Mouse (Mus musculus): ENCODE measurements around the gene Gnaz. TPM values are rescaled to one million over a fixed set of nuclear protein-coding genes. Genes with fewer than 3 reads are reported as not detected.

The Gnaz gene
- polyA plus RNA-seq, 1 experiment from 2014 or later, result 66.8 TPM

DNA sequence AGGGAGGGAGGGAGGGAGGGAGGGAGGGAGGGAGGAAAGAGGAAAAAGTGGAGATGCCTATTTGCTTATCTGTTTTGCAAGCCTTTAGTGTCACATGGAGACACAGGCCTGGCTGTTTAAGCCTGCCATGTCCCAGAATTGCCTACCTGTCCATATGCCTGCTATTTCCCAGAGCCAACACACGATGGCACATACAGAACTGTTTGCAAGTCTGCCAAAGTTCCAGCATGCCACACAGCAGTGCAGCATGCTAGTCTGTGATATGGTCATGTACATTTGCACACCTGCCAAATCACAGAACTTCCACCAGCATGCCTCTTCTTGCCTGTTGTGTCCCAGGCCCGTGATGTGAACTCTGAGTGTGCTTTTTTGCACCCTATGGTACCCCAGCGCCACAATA, 36.4 kb upstream of the Gnaz start:
- H3K9me3 ChIP-seq (ENCODE audit: control insufficient read depth, low read length), result no peaks in the 10 kb centered on the region
- H3K4me3 ChIP-seq (replicated peaks; ENCODE audit: low read length), result no peak overlapping the region
- ATAC-seq (ENCODE audit: low FRiP score) (no peak), DNase-seq (ENCODE audit: low spot score) (no peak)
- WGBS, result 80% methylated on average over 3 of the region's 3 CpGs
- no peak overlapping the region for H3K4me2 ChIP-seq (replicated peaks)
- no peaks in the 10 kb centered on the region for H3K27me3 ChIP-seq (ENCODE audit: control insufficient read depth, insufficient read depth, low read length)
- no peak overlapping the region for H3K9ac ChIP-seq
- no peaks in the 10 kb centered on the region for H3K36me3 ChIP-seq (replicated peaks; ENCODE audit: control insufficient read depth, insufficient read depth)
- H3K27ac ChIP-seq, result no peak overlapping the region
- H3K4me1 ChIP-seq (replicated peaks; ENCODE audit: control insufficient read depth, insufficient read depth, low read length), result 0 out of 2 replicates have a peak, but pooled peaks cover under 1% of the 10 kb centered on the region

DNA sequence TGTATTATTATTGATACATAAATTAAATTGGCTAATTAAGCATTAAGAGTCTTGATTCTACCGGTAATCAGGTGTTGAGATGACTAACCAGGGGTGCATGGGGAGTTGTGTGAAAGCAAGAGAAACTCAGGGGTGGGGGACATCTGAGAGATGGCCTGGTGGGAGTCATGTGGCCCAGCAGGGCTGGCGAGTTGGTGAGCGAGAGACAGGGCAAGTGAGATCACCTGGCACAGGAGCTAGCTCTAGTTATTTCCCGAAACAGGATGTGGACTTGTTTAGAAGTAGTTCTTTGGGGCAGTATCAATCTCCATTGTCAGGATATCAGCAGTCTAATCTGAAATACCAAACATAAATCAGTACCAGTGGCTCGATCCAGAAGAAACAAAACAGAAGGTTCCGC, 35.3 kb upstream of the Gnaz start:
- H3K36me3 ChIP-seq (replicated peaks; ENCODE audit: control insufficient read depth, insufficient read depth), result no peaks in the 10 kb centered on the region
- no peak overlapping the region for H3K4me2 ChIP-seq (replicated peaks)
- 88% methylated on average over 6 of the region's 6 CpGs for WGBS
- no peaks in the 10 kb centered on the region for H3K9me3 ChIP-seq (ENCODE audit: control insufficient read depth, low read length)
- H3K9ac ChIP-seq, result no peak overlapping the region
- H3K27ac ChIP-seq, result no peak overlapping the region
- ATAC-seq (ENCODE audit: low FRiP score) (no peak), DNase-seq (ENCODE audit: low spot score) (no peak)
- no peak overlapping the region for H3K4me3 ChIP-seq (replicated peaks; ENCODE audit: low read length)
- no peaks in the 10 kb centered on the region for H3K4me1 ChIP-seq (replicated peaks; ENCODE audit: control insufficient read depth, insufficient read depth, low read length)
- H3K27me3 ChIP-seq (ENCODE audit: control insufficient read depth, insufficient read depth, low read length), result no peaks in the 10 kb centered on the region

DNA sequence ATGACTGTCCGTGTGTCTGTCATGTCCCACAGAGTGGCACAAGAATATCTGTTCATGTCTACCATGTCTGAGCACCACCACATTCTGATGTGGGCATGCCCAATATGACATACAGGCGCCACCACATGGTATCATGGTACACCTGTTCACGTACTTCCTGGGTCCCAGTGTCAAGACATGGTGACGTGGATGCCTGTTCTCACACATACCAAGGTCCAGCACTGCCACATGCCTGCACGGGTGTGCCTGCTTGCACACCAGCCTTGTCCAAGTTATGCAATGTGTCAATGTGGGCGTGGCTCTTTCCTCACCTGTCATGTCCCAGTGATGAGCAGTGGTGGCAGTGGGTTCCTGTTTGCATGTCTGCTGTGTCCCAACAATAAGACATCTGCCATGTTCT, 34.5 kb upstream of the Gnaz start:
- ATAC-seq (ENCODE audit: low FRiP score) (no peak), DNase-seq (ENCODE audit: low spot score) (no peak)
- H3K9ac ChIP-seq, result no peak overlapping the region
- WGBS, result 87% methylated on average over 6 of the region's 6 CpGs
- no peaks in the 10 kb centered on the region for H3K36me3 ChIP-seq (replicated peaks; ENCODE audit: control insufficient read depth, insufficient read depth)
- no peak overlapping the region for H3K4me3 ChIP-seq (replicated peaks; ENCODE audit: low read length)
- no peaks in the 10 kb centered on the region for H3K4me1 ChIP-seq (replicated peaks; ENCODE audit: control insufficient read depth, insufficient read depth, low read length)
- H3K4me2 ChIP-seq (replicated peaks), result no peak overlapping the region
- H3K27me3 ChIP-seq (ENCODE audit: control insufficient read depth, insufficient read depth, low read length), result no peaks in the 10 kb centered on the region
- no peak overlapping the region for H3K27ac ChIP-seq
- H3K9me3 ChIP-seq (ENCODE audit: control insufficient read depth, low read length), result no peaks in the 10 kb centered on the region

DNA sequence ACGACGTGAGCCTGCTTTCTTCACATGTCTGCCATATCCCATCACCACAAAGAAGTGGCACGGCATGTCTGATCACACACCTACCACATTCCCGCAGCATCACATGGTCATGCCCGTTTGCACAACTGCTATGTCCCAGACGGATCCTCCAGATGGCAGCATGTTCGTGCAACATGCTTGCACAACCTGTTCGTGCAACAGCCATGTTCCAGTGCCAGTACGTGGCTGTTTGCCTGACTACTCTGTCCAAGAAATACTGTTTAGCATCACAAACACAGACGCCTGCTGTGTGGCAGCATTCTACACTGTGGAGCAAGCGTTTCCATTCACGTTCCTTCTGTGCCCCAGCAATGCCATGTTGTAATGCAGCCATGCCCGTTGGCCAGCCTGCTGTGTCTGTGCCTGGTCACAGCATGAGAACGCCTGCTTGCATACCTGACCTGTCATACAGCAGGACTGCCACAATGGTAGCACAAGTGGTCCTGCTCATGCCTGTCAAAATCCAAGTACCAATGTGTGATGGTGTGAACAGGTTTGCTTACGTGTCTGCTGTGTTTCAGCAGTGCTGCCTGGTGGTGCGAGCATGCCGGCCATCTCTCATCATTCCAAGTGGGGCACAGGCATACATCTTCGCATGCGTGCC, 33.3 kb upstream of the Gnaz start:
- no peak overlapping the region for H3K4me2 ChIP-seq (replicated peaks)
- H3K4me3 ChIP-seq (replicated peaks; ENCODE audit: low read length), result no peak overlapping the region
- DNase-seq (ENCODE audit: low spot score), result no peak
- H3K27ac ChIP-seq, result no peak overlapping the region
- no peaks in the 10 kb centered on the region for H3K36me3 ChIP-seq (replicated peaks; ENCODE audit: control insufficient read depth, insufficient read depth)
- ATAC-seq (ENCODE audit: low FRiP score), result no peak
- no peaks in the 10 kb centered on the region for H3K9me3 ChIP-seq (ENCODE audit: control insufficient read depth, low read length)
- no peaks in the 10 kb centered on the region for H3K27me3 ChIP-seq (ENCODE audit: control insufficient read depth, insufficient read depth, low read length)
- no peak overlapping the region for H3K9ac ChIP-seq
- H3K4me1 ChIP-seq (replicated peaks; ENCODE audit: control insufficient read depth, insufficient read depth, low read length), result no peaks in the 10 kb centered on the region
- 78% methylated on average over 19 of the region's 19 CpGs for WGBS

DNA sequence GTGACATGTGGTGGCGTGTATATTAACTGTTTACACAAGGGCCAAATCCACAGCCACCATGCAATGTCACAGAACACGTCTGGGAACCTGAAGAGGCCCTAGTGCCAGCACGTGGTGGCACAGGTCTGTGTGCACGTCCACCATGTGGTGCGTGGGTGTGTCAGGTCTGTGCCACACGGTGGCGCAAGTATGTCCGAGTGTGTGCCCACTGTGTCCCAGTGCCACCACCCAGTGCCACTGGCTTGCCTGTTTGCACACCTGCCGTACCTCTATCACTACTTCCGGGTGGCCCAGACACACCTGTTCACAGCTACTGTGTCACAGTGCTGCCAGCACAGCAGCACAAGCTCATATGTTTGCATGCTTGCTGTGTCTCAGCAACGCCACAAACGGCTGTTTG, 32.5 kb upstream of the Gnaz start:
- Histone ChIP-seq H3K27ac (no peak overlapping the region), H3K36me3 (replicated peaks; ENCODE audit: control insufficient read depth, insufficient read depth) (no peaks in the 10 kb centered on the region), H3K27me3 (ENCODE audit: control insufficient read depth, insufficient read depth, low read length) (no peaks in the 10 kb centered on the region), H3K4me2 (replicated peaks) (no peak overlapping the region), H3K4me1 (replicated peaks; ENCODE audit: control insufficient read depth, insufficient read depth, low read length) (no peaks in the 10 kb centered on the region), H3K9ac (no peak overlapping the region), H3K4me3 (replicated peaks; ENCODE audit: low read length) (no peak overlapping the region), H3K9me3 (ENCODE audit: control insufficient read depth, low read length) (no peaks in the 10 kb centered on the region)
- DNase-seq (ENCODE audit: low spot score) (no peak), ATAC-seq (ENCODE audit: low FRiP score) (no peak)
- WGBS, result 84% methylated on average over 12 of the region's 12 CpGs

DNA sequence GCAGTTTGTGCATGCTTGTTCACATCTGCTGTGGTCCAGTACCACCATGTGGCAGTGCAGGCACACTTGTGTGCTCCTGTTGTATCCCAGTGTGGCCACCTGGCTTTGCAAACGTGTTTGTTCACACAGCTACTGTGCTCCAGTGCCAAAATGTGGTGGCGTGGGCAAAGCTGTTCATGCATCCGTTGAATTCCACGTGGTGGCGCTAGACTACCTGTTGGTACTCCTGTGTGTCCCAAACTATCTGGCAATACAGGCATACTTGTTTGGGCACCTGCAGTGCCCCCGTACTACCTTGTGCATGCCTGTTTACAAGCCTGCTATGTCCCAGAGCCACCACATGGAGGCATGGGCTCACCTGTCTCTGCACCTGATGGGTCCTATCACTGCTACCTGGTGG, 32.0 kb upstream of the Gnaz start:
- Histone ChIP-seq H3K9ac (no peak overlapping the region), H3K4me1 (replicated peaks; ENCODE audit: control insufficient read depth, insufficient read depth, low read length) (no peaks in the 10 kb centered on the region), H3K4me2 (replicated peaks) (no peak overlapping the region), H3K27me3 (ENCODE audit: control insufficient read depth, insufficient read depth, low read length) (no peaks in the 10 kb centered on the region), H3K9me3 (ENCODE audit: control insufficient read depth, low read length) (no peaks in the 10 kb centered on the region), H3K27ac (no peak overlapping the region), H3K36me3 (replicated peaks; ENCODE audit: control insufficient read depth, insufficient read depth) (no peaks in the 10 kb centered on the region), H3K4me3 (replicated peaks; ENCODE audit: low read length) (no peak overlapping the region)
- DNase-seq (ENCODE audit: low spot score) (no peak), ATAC-seq (ENCODE audit: low FRiP score) (no peak)
- 32% methylated on average over 6 of the region's 6 CpGs for WGBS

DNA sequence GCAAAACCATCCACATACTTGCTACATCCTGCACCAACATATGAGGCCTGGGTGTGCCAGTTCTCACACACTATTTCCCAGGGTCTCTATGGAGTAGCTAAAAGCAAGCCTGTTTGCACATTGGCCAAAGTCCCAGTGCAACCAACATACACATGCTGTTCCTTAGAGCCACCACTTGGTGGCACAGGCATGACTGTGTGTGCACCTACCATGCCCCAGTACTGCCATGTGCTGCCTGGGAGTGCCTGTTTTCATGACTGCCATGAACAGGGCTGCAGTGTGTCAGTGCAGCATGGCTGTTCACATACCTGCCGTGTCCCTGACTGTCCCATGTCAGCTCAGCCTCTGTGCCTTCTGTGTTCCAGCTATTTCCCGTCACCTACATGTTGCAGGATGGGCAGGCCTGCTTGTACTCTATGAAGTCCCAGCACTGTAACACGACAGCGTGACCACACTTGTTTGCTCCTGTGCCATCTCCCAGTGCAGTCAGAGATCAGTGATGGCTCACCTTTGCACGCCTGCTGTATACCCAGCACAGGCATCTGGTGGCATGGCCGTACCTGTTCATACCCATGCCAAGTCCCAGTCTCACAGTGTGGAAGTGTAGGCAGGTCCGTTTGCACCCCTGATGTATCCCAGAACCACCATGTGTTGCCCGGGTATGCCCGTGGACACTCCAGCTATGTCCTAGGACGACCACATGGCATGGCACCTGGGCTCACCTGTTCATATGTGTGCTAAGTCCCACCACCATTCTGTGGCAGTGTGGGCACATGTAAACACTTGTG, 29.8 kb upstream of the Gnaz start:
- Histone ChIP-seq H3K27ac (no peak overlapping the region), H3K9ac (no peak overlapping the region), H3K36me3 (replicated peaks; ENCODE audit: control insufficient read depth, insufficient read depth) (no peaks in the 10 kb centered on the region), H3K4me2 (replicated peaks) (no peak overlapping the region), H3K27me3 (ENCODE audit: control insufficient read depth, insufficient read depth, low read length) (no peaks in the 10 kb centered on the region), H3K4me1 (replicated peaks; ENCODE audit: control insufficient read depth, insufficient read depth, low read length) (no peaks in the 10 kb centered on the region), H3K4me3 (replicated peaks; ENCODE audit: low read length) (no peak overlapping the region), H3K9me3 (ENCODE audit: control insufficient read depth, low read length) (no peaks in the 10 kb centered on the region)
- ATAC-seq (ENCODE audit: low FRiP score) (peak; percentile 68), DNase-seq (ENCODE audit: low spot score) (peak; percentile 57)
- 84% methylated on average over 10 of the region's 10 CpGs for WGBS

DNA sequence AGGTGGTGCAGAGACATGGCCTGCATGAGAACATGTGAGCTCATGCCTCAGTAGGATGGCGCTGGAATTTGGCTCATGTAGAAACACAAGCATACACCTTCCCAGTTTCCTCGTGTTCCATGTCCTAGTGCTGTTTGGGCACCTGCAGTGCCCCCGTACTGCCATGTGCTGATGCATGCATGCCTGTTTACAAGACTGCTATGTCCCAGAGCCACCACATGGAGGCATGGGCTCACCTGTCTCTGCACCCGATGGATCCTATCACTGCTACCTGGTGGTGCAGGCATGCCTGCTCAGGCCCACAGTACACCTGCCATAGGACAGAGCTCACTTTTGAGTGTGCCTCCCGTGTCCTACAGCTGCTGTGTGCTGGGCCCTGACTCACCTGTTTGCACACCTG, 28.6 kb upstream of the Gnaz start:
- no peaks in the 10 kb centered on the region for H3K27me3 ChIP-seq (ENCODE audit: control insufficient read depth, insufficient read depth, low read length)
- H3K4me2 ChIP-seq (replicated peaks), result no peak overlapping the region
- WGBS, result 76% methylated on average over 5 of the region's 5 CpGs
- no peaks in the 10 kb centered on the region for H3K36me3 ChIP-seq (replicated peaks; ENCODE audit: control insufficient read depth, insufficient read depth)
- H3K4me1 ChIP-seq (replicated peaks; ENCODE audit: control insufficient read depth, insufficient read depth, low read length), result no peaks in the 10 kb centered on the region
- no peak overlapping the region for H3K4me3 ChIP-seq (replicated peaks; ENCODE audit: low read length)
- H3K9me3 ChIP-seq (ENCODE audit: control insufficient read depth, low read length), result no peaks in the 10 kb centered on the region
- H3K27ac ChIP-seq, result no peak overlapping the region
- ATAC-seq (ENCODE audit: low FRiP score) (no peak), DNase-seq (ENCODE audit: low spot score) (no peak)
- no peak overlapping the region for H3K9ac ChIP-seq

DNA sequence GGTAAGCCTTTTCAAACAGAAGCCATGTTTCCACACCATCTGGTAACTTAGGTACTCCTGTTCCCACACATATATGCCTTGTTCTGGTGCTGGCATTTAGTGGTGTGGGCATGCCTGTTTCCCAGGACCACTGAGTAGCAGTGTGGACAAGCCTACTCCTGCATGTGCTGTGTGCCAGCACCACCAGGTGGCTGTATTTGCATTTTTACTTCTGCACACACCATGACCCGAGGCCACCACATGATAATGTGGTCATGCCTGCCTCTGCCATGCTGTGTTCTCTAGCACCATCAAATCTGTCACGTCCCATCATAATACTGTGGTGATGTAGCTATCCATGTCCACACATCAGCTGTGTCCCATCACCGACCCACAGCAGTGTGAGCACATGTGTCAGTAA, 27.7 kb upstream of the Gnaz start:
- ATAC-seq (ENCODE audit: low FRiP score), result no peak
- WGBS, result 59% methylated on average over 3 of the region's 3 CpGs

More for the DNA sequence above, 27.7 kb upstream of the Gnaz start:
- no peak overlapping the region for H3K9ac ChIP-seq
- no peak overlapping the region for H3K27ac ChIP-seq
- H3K4me2 ChIP-seq (replicated peaks), result no peak overlapping the region
- no peak for DNase-seq (ENCODE audit: low spot score)
- no peaks in the 10 kb centered on the region for H3K27me3 ChIP-seq (ENCODE audit: control insufficient read depth, insufficient read depth, low read length)
- no peaks in the 10 kb centered on the region for H3K9me3 ChIP-seq (ENCODE audit: control insufficient read depth, low read length)
- no peak overlapping the region for H3K4me3 ChIP-seq (replicated peaks; ENCODE audit: low read length)
- H3K36me3 ChIP-seq (replicated peaks; ENCODE audit: control insufficient read depth, insufficient read depth), result no peaks in the 10 kb centered on the region
- H3K4me1 ChIP-seq (replicated peaks; ENCODE audit: control insufficient read depth, insufficient read depth, low read length), result no peaks in the 10 kb centered on the region
